Mouse (Mus musculus) CD4-positive helper T cell, adult 2 months (primary cell): ENCODE results near the gene Atrn.
A peak's percentile ranks its signal among the peaks of the same experiment; 100 is the strongest.

Experiments
- DNase-seq: peaks from one replicate; pipeline ENCODE4 v3.0.0-alpha.2; 2012; ENCODE audit warnings: low read depth, missing footprints, low spot score

Atrn gene

GRCm38 (mm10) chr2:131038675-131039074, 132.4 kb downstream of the Atrn start:
- DNase-seq = no peak

- no peak for DNase-seq
Observed at GRCm38 (mm10) chr2:131040854-131041825, 134.8 kb downstream of the Atrn start.

GRCm38 (mm10) chr2:131042988-131043387, 136.7 kb downstream of the Atrn start, which contains the start of gene Gfra4:
Gene Gfra4 (minus strand): TSS chr2:131043088.
- no peak for DNase-seq

- DNase-seq = no peak
Observed at GRCm38 (mm10) chr2:131044354-131044852, 138.1 kb downstream of the Atrn start.

- no peak for DNase-seq
Observed at GRCm38 (mm10) chr2:131044989-131045720, 138.9 kb downstream of the Atrn start.

GRCm38 (mm10) chr2:131046025-131046424, 139.7 kb downstream of the Atrn start:
- no peak for DNase-seq

- no peak for DNase-seq
Observed at GRCm38 (mm10) chr2:131052043-131052442, 145.7 kb downstream of the Atrn start.

GRCm38 (mm10) chr2:131052862-131053418, 146.6 kb downstream of the Atrn start:
- DNase-seq = no peak

- no peak for DNase-seq
Observed at GRCm38 (mm10) chr2:131053851-131054645, 147.8 kb downstream of the Atrn start.

- no peak for DNase-seq
Observed at GRCm38 (mm10) chr2:131054646-131055264, 148.5 kb downstream of the Atrn start.

GRCm38 (mm10) chr2:131055631-131056030, 149.3 kb downstream of the Atrn start:
- DNase-seq = peak; percentile 48

GRCm38 (mm10) chr2:131056191-131056590, 149.9 kb downstream of the Atrn start:
- peak; percentile 19 for DNase-seq

GRCm38 (mm10) chr2:131058672-131059071, 152.4 kb downstream of the Atrn start:
- no peak for DNase-seq

- no peak for DNase-seq
Observed at GRCm38 (mm10) chr2:131059377-131059776, 153.1 kb downstream of the Atrn start.

- DNase-seq = no peak
Observed at GRCm38 (mm10) chr2:131059781-131060540, 153.7 kb downstream of the Atrn start.

GRCm38 (mm10) chr2:131060784-131061183, 154.5 kb downstream of the Atrn start:
- no peak for DNase-seq

- DNase-seq = no peak
Observed at GRCm38 (mm10) chr2:131061607-131062006, 155.3 kb downstream of the Atrn start.

- DNase-seq = no peak
Observed at GRCm38 (mm10) chr2:131063404-131063864, 157.1 kb downstream of the Atrn start, which contains the start of gene Adam33. Gene Adam33 (minus strand): TSS chr2:131063814.

- DNase-seq = no peak
Observed at GRCm38 (mm10) chr2:131066342-131066741, 160.0 kb downstream of the Atrn start.

- DNase-seq = no peak
Observed at GRCm38 (mm10) chr2:131067481-131067880, 161.2 kb downstream of the Atrn start.
